Mouse (Mus musculus): ENCODE measurements around the gene Lamc2. TPM values are rescaled to one million over a fixed set of nuclear protein-coding genes. Genes with fewer than 3 reads are reported as not detected.

The Lamc2 gene
- polyA plus RNA-seq, 2 experiments: 4.9 to 10.6 TPM

GRCm38 (mm10) chr1:153098586-153098985 lies 87.7 kb downstream of the Lamc2 start:
- no peak overlapping the region for H3K4me2 ChIP-seq (replicated peaks; ENCODE audit: low read depth, low read length, severe bottlenecking)
- H3K27ac ChIP-seq (replicated peaks; ENCODE audit: low read depth, low read length): no peak overlapping the region

GRCm38 (mm10) chr1:153097017-153097675 lies 89.1 kb downstream of the Lamc2 start:
- H3K9me3 ChIP-seq (ENCODE audit: control insufficient read depth, low read length): no peaks in the 10 kb centered on the region
- ATAC-seq (ENCODE audit: low FRiP score, low read depth) (no peak), DNase-seq (ENCODE audit: low spot score) (no peak)
- no peaks in the 10 kb centered on the region for H3K27me3 ChIP-seq (ENCODE audit: control insufficient read depth, insufficient read depth, low read length)
- no peak overlapping the region for H3K4me2 ChIP-seq (replicated peaks; ENCODE audit: low read depth, low read length, severe bottlenecking)
- H3K36me3 ChIP-seq (ENCODE audit: control insufficient read depth, insufficient read depth, low read length): no peaks in the 10 kb centered on the region
- no peak overlapping the region for H3K27ac ChIP-seq (replicated peaks; ENCODE audit: low read depth, low read length)
- no peak for TF ChIP-seq POLR2A (IDR thresholded peaks at IDR 0.05; ENCODE audit: borderline replicate concordance, extremely low read depth, insufficient read depth, insufficient read length)
- peaks cover 4% of the 10 kb centered on the region; the same call in 1 of the 2 replicates for H3K4me1 ChIP-seq (ENCODE audit: control insufficient read depth, insufficient read depth, low read length)
- H3K9ac ChIP-seq (ENCODE audit: low read depth, low read length, severe bottlenecking): no peak overlapping the region
- WGBS: 84% methylated on average over 6 of the region's 6 CpGs
- H3K4me3 ChIP-seq (replicated peaks; ENCODE audit: low read length): no peak overlapping the region

More at GRCm38 (mm10) chr1:153098586-153098985, 87.7 kb downstream of the Lamc2 start:
- Histone ChIP-seq H3K27me3 (ENCODE audit: control insufficient read depth, insufficient read depth, low read length) (no peaks in the 10 kb centered on the region), H3K36me3 (ENCODE audit: control insufficient read depth, insufficient read depth, low read length) (no peaks in the 10 kb centered on the region), H3K4me3 (replicated peaks; ENCODE audit: low read length) (no peak overlapping the region), H3K9ac (ENCODE audit: low read depth, low read length, severe bottlenecking) (no peak overlapping the region), H3K9me3 (ENCODE audit: control insufficient read depth, low read length) (no peaks in the 10 kb centered on the region), H3K4me1 (ENCODE audit: control insufficient read depth, insufficient read depth, low read length) (peaks cover 4% of the 10 kb centered on the region; the same call in 1 of the 2 replicates)
- no peak for TF ChIP-seq POLR2A (IDR thresholded peaks at IDR 0.05; ENCODE audit: borderline replicate concordance, extremely low read depth, insufficient read depth, insufficient read length)
- ATAC-seq (ENCODE audit: low FRiP score, low read depth) (no peak), DNase-seq (ENCODE audit: low spot score) (no peak)
- WGBS: 53% methylated on average over 11 of the region's 11 CpGs

GRCm38 (mm10) chr1:153095826-153096727 lies 90.2 kb downstream of the Lamc2 start:
- 7% methylated on average over 16 of the region's 16 CpGs for WGBS
- Histone ChIP-seq H3K27ac (replicated peaks; ENCODE audit: low read depth, low read length) (no peak overlapping the region), H3K9me3 (ENCODE audit: control insufficient read depth, low read length) (no peaks in the 10 kb centered on the region), H3K9ac (ENCODE audit: low read depth, low read length, severe bottlenecking) (no peak overlapping the region), H3K36me3 (ENCODE audit: control insufficient read depth, insufficient read depth, low read length) (no peaks in the 10 kb centered on the region), H3K4me3 (replicated peaks; ENCODE audit: low read length) (no peak overlapping the region), H3K27me3 (ENCODE audit: control insufficient read depth, insufficient read depth, low read length) (no peaks in the 10 kb centered on the region), H3K4me1 (ENCODE audit: control insufficient read depth, insufficient read depth, low read length) (peaks cover 9% of the 10 kb centered on the region), H3K4me2 (replicated peaks; ENCODE audit: low read depth, low read length, severe bottlenecking) (no peak overlapping the region)
- ATAC-seq (ENCODE audit: low FRiP score, low read depth): no peak
- DNase-seq (ENCODE audit: low spot score): no peak
- TF ChIP-seq POLR2A (IDR thresholded peaks at IDR 0.05; ENCODE audit: borderline replicate concordance, extremely low read depth, insufficient read depth, insufficient read length): no peak

GRCm38 (mm10) chr1:153095328-153095727 lies 90.9 kb downstream of the Lamc2 start:
- WGBS: 63% methylated on average over 6 of the region's 6 CpGs
- no peak for TF ChIP-seq POLR2A (IDR thresholded peaks at IDR 0.05; ENCODE audit: borderline replicate concordance, extremely low read depth, insufficient read depth, insufficient read length)
- ATAC-seq (ENCODE audit: low FRiP score, low read depth) (no peak), DNase-seq (ENCODE audit: low spot score) (no peak)
- H3K4me1 ChIP-seq (ENCODE audit: control insufficient read depth, insufficient read depth, low read length): peaks cover 9% of the 10 kb centered on the region
- no peak overlapping the region for H3K9ac ChIP-seq (ENCODE audit: low read depth, low read length, severe bottlenecking)
- no peak overlapping the region for H3K4me3 ChIP-seq (replicated peaks; ENCODE audit: low read length)
- no peaks in the 10 kb centered on the region for H3K9me3 ChIP-seq (ENCODE audit: control insufficient read depth, low read length)
- H3K27ac ChIP-seq (replicated peaks; ENCODE audit: low read depth, low read length): no peak overlapping the region
- H3K27me3 ChIP-seq (ENCODE audit: control insufficient read depth, insufficient read depth, low read length): no peaks in the 10 kb centered on the region
- no peaks in the 10 kb centered on the region for H3K36me3 ChIP-seq (ENCODE audit: control insufficient read depth, insufficient read depth, low read length)
- no peak overlapping the region for H3K4me2 ChIP-seq (replicated peaks; ENCODE audit: low read depth, low read length, severe bottlenecking)

GRCm38 (mm10) chr1:153094226-153095076 lies 91.8 kb downstream of the Lamc2 start:
- no peak for ATAC-seq (ENCODE audit: low FRiP score, low read depth)
- WGBS: 52% methylated on average over 12 of the region's 12 CpGs
- H3K4me3 ChIP-seq (replicated peaks; ENCODE audit: low read length): no peak overlapping the region
- H3K27me3 ChIP-seq (ENCODE audit: control insufficient read depth, insufficient read depth, low read length): no peaks in the 10 kb centered on the region
- H3K27ac ChIP-seq (replicated peaks; ENCODE audit: low read depth, low read length): no peak overlapping the region
- H3K9ac ChIP-seq (ENCODE audit: low read depth, low read length, severe bottlenecking): no peak overlapping the region
- no peak for TF ChIP-seq POLR2A (IDR thresholded peaks at IDR 0.05; ENCODE audit: borderline replicate concordance, extremely low read depth, insufficient read depth, insufficient read length)
- no peaks in the 10 kb centered on the region for H3K36me3 ChIP-seq (ENCODE audit: control insufficient read depth, insufficient read depth, low read length)
- no peak for DNase-seq (ENCODE audit: low spot score)
- H3K9me3 ChIP-seq (ENCODE audit: control insufficient read depth, low read length): no peaks in the 10 kb centered on the region
- H3K4me2 ChIP-seq (replicated peaks; ENCODE audit: low read depth, low read length, severe bottlenecking): no peak overlapping the region
- peaks cover 9% of the 10 kb centered on the region for H3K4me1 ChIP-seq (ENCODE audit: control insufficient read depth, insufficient read depth, low read length)

Data from limb, embryonic 14.5 days (tissue).